Mouse (Mus musculus): ENCODE measurements at regions not wholly inside any gene's neighbourhood (a gene's known extent, or its start where the extent isn't known, plus 50 kb on each side); places are given as distances from the start of the nearest gene placed in this dataset.
A peak's percentile ranks its signal among the peaks of the same experiment; 100 is the strongest.

- peak; percentile 49 to 55 for DNase-seq (ENCODE audit: low spot score in 2 of 2)
Measured at GRCm38 (mm10) chr17:89297277-89298002, 97.0 kb upstream of the Fshr start.

- no peak for DNase-seq (ENCODE audit: low spot score in 2 of 2)
Measured at GRCm38 (mm10) chr17:89281321-89281720, 80.8 kb upstream of the Fshr start.

GRCm38 (mm10) chr17:89272141-89272540 lies 71.7 kb upstream of the Fshr start:
- no peak for DNase-seq (ENCODE audit: low spot score in 2 of 2)

DNA sequence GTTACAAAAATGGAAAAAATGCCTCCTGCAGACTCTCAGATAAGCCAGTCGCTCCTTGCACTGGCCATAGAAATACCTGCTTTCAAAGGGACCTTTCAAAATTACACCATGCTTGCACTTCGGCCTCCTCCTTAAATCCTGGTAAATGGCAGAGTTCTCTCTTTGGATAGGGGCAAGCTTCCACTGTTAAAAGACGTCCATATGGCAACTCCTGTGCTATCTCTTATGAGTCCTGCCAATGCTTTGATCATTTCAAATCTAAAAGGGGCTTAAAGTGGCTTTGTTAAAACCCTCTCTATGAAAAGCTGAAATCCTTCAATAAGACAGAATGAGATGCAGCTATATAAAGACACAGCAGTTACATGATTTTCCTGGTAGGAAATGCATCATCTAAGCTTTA lies 55.2 kb upstream of the Fshr start:
- DNase-seq (ENCODE audit: low spot score in 2 of 2): no peak

DNA sequence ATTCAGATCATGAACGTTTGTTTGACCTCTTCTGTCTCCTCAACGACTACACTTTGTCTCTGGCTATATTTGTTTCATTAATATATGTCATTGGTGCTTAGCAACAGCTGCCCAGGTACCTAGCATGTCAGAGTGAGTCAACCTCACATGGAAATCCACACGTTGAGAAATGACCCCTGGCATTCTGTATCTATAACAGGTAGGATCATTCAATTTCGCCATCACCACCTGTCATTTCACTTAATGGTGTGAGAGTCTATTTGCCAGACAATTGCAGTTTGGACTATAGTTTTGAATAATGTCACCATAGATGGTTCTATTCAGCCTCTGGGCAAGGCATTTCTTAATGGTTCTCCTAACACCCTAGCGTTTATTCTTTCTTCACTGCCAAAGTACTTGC lies 50.3 kb upstream of the Fshr start:
- DNase-seq (ENCODE audit: low spot score in 2 of 2): no peak
